Mouse (Mus musculus) forebrain, postnatal 0 days (tissue): ENCODE results near the gene Dock10. TPM values are rescaled to one million over a fixed set of nuclear protein-coding genes. Genes with fewer than 3 reads are reported as not detected.

Experiments
- ATAC-seq: fragments of 200-750 bp; cut with Nextera tagmentation; 2 replicates; pipeline ENCODE4 v1.8.0; 2017; ENCODE audit warnings: mild to moderate bottlenecking, moderate library complexity
- DNase-seq: peaks from one replicate; pipeline ENCODE4 v3.0.0-alpha.2; 2015
- H3K27ac ChIP-seq: fragments of 300-500 bp; sonication (generic); 2 replicates; pipeline ENCODE4 v1.5.1; 2014; ENCODE audit warnings: low read depth, mild to moderate bottlenecking, antibody characterized with exemption, low read length, moderate library complexity, mixed read lengths
- H3K27me3 ChIP-seq: fragments of 300-500 bp; sonication (generic); 2 replicates; pipeline ENCODE4 v1.6.1; 2014; ENCODE audit warnings: mild to moderate bottlenecking, low read length, mixed read lengths; ENCODE audit not compliant: insufficient read depth
- H3K36me3 ChIP-seq: fragments of 300-500 bp; sonication (generic); 2 replicates; pipeline ENCODE4 v1.6.1; 2014; ENCODE audit warnings: mild to moderate bottlenecking, moderate library complexity; ENCODE audit not compliant: insufficient read depth
- H3K4me1 ChIP-seq: fragments of 300-500 bp; sonication (generic); 2 replicates; pipeline ENCODE4 v1.6.1; 2014; ENCODE audit warnings: antibody characterized with exemption; ENCODE audit not compliant: insufficient read depth
- H3K4me2 ChIP-seq: fragments of 300-500 bp; sonication (generic); 2 replicates; pipeline ENCODE4 v1.6.1; 2014; ENCODE audit warnings: low read depth, mild to moderate bottlenecking, moderate library complexity
- H3K4me3 ChIP-seq: fragments of 300-500 bp; sonication (generic); 2 replicates; pipeline ENCODE4 v1.5.1; 2014; ENCODE audit warnings: low read depth, low read length, mixed read lengths
- H3K9ac ChIP-seq: fragments of 300-500 bp; sonication (generic); 2 replicates; pipeline ENCODE4 v1.6.1; 2014; ENCODE audit warnings: mild to moderate bottlenecking
- H3K9me3 ChIP-seq: fragments of 300-500 bp; sonication (generic); 2 replicates; pipeline ENCODE4 v1.6.1; 2016; ENCODE audit warnings: low read length
- CTCF ChIP-seq: sonication (generic); IDR thresholded peaks from 2 replicates; pipeline ENCODE4 v1.5.1; 2016; ENCODE audit warnings: antibody characterized with exemption, control low read depth, low read depth
- WGBS: fragments of 180-500 bp; shearing (Covaris S2); extraction: QIAGEN DNeasy Blood & Tissue Kit; methylation state at CpG from one replicate; pipeline ENCODE4 v1.1.7; 2014; 5-methylcytosine and 5-hydroxymethylcytosine counted together
- polyA plus RNA-seq: library from polyadenylated mRNA; unstranded; fragments of >200 nt; fragmentation: Nextera tagmentation; extraction: Ambion mirVana; gene quantifications from 2 replicates; pipeline ENCODE4 v1.2.1, GENCODE M21; 2015
- total RNA-seq: library from RNA; depleted of rRNA; stranded (reverse); fragments of >200 nt; gene quantifications from 2 replicates; pipeline ENCODE4 v1.2.3, GENCODE M21; 2014

The Dock10 gene
- total and polyA plus RNA-seq, 2 experiments from 2014 or later = 2.3 to 14.0 TPM

- ATAC-seq (no peak), DNase-seq (no peak)
- no peaks in the 10 kb centered on the region for H3K36me3 ChIP-seq
- no peaks in the 10 kb centered on the region for H3K9me3 ChIP-seq
- H3K4me2 ChIP-seq = no peak overlapping the region
- H3K4me1 ChIP-seq = no peaks in the 10 kb centered on the region
- no peaks in the 10 kb centered on the region for H3K27me3 ChIP-seq
- TF ChIP-seq CTCF = no peak
- no peak overlapping the region for H3K4me3 ChIP-seq
- H3K27ac ChIP-seq = no peak overlapping the region
- WGBS = 86% methylated on average over 4 of the region's 4 CpGs
- H3K9ac ChIP-seq = no peak overlapping the region
These were observed 262.0 kb downstream of the Dock10 start for GRCm38 (mm10) chr1:80496360-80496759.

GRCm38 (mm10) chr1:80483419-80483818 is 274.9 kb downstream of the Dock10 start:
- Histone ChIP-seq H3K9ac (no peak overlapping the region), H3K4me1 (no peaks in the 10 kb centered on the region), H3K27me3 (no peaks in the 10 kb centered on the region), H3K36me3 (no peaks in the 10 kb centered on the region), H3K4me3 (no peak overlapping the region), H3K27ac (no peak overlapping the region), H3K9me3 (no peaks in the 10 kb centered on the region), H3K4me2 (no peak overlapping the region)
- DNase-seq = no peak
- 76% methylated on average over 5 of the region's 5 CpGs for WGBS
- no peak for TF ChIP-seq CTCF
- no peak for ATAC-seq

- Histone ChIP-seq H3K4me3 (no peak overlapping the region), H3K36me3 (no peaks in the 10 kb centered on the region), H3K9me3 (no peaks in the 10 kb centered on the region), H3K27ac (no peak overlapping the region), H3K4me2 (no peak overlapping the region), H3K27me3 (no peaks in the 10 kb centered on the region), H3K9ac (no peak overlapping the region), H3K4me1 (no peaks in the 10 kb centered on the region)
- 73% methylated on average over 1 of the region's 1 CpGs for WGBS
- no peak for DNase-seq
- no peak for ATAC-seq
- no peak for TF ChIP-seq CTCF
These were observed 283.4 kb downstream of the Dock10 start for GRCm38 (mm10) chr1:80474942-80475341.

- Histone ChIP-seq H3K9ac (no peak overlapping the region), H3K4me2 (no peak overlapping the region), H3K4me3 (no peak overlapping the region), H3K27me3 (no peaks in the 10 kb centered on the region), H3K9me3 (no peaks in the 10 kb centered on the region), H3K4me1 (no peaks in the 10 kb centered on the region), H3K36me3 (no peaks in the 10 kb centered on the region), H3K27ac (no peak overlapping the region)
- TF ChIP-seq CTCF = no peak
- no peak for DNase-seq
- WGBS = 88% methylated on average over 1 of the region's 1 CpGs
- ATAC-seq = no peak
These were observed 285.9 kb downstream of the Dock10 start for GRCm38 (mm10) chr1:80472395-80472794.

- 85% methylated on average over 6 of the region's 6 CpGs for WGBS
- no peak within 1 kb of the TSS for H3K4me3 ChIP-seq
These were observed 297.0 kb downstream of the Dock10 start, which contains the start of gene Gm45261 for GRCm38 (mm10) chr1:80461348-80461747. Gene Gm45261, minus strand, starts transcription at chr1:80461448.

DNA sequence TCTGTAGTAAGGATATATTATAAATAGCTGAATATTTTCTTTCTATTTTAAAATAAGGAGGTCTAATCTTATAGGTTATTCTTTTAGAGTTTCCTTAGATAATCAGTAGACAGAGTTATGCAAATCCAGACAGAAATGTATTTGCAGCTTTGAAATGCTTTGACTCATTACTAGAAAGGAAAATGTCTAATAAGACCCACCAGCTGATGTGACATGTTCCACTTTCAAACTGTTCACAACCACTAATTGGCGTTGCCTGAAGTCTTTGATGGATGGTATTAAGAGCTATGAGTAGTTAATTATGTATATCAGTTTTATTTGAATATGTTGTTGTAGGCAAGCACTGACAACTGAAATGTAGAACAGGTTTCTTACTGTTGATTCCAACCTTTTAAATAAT is 298.4 kb downstream of the Dock10 start:
- 42% methylated on average over 1 of the region's 1 CpGs for WGBS
- Histone ChIP-seq H3K9me3 (no peaks in the 10 kb centered on the region), H3K27me3 (no peaks in the 10 kb centered on the region), H3K4me2 (no peak overlapping the region), H3K36me3 (no peaks in the 10 kb centered on the region), H3K4me3 (no peak overlapping the region), H3K4me1 (peaks cover 3% of the 10 kb centered on the region; the same call in 1 of the 2 replicates), H3K27ac (no peak overlapping the region), H3K9ac (no peak overlapping the region)
- no peak for TF ChIP-seq CTCF
- ATAC-seq (peak; percentile 61; the same call in 1 of the 2 replicates), DNase-seq (peak; percentile 14)

More at GRCm38 (mm10) chr1:80461348-80461747, 297.0 kb downstream of the Dock10 start, which contains the start of gene Gm45261:
- no peak within 1 kb of the TSS for H3K4me2 ChIP-seq
- ATAC-seq (no peak), DNase-seq (no peak)
- H3K27ac ChIP-seq = no peak within 1 kb of the TSS
- no peaks in the 10 kb centered on the region for H3K36me3 ChIP-seq
- no peaks in the 10 kb centered on the region for H3K27me3 ChIP-seq
- H3K4me1 ChIP-seq = peaks cover 3% of the 10 kb centered on the region; the same call in 1 of the 2 replicates
- TF ChIP-seq CTCF = no peak
- H3K9ac ChIP-seq = no peak within 1 kb of the TSS
- H3K9me3 ChIP-seq = no peaks in the 10 kb centered on the region

GRCm38 (mm10) chr1:80459477-80459876 is 298.9 kb downstream of the Dock10 start:
- no peak for ATAC-seq
- no peak for TF ChIP-seq CTCF

More at GRCm38 (mm10) chr1:80459477-80459876, 298.9 kb downstream of the Dock10 start:
- Histone ChIP-seq H3K9ac (no peak overlapping the region), H3K36me3 (no peaks in the 10 kb centered on the region), H3K27me3 (no peaks in the 10 kb centered on the region), H3K9me3 (no peaks in the 10 kb centered on the region), H3K4me3 (no peak overlapping the region), H3K27ac (no peak overlapping the region), H3K4me1 (peaks cover 3% of the 10 kb centered on the region; the same call in 1 of the 2 replicates), H3K4me2 (no peak overlapping the region)
- DNase-seq = no peak
